Mouse (Mus musculus) heart, adult 2 months (tissue): ENCODE results near the gene Krtap5-1.
"Not testable (repeated sequence)": the region's sequence is repeated elsewhere in the genome, so short reads cannot be mapped to it uniquely, and the experiment has no call there.

Experiments
- CTCF ChIP-seq: fragments of 200-600 bp; IDR thresholded peaks from 2 replicates; pipeline ENCODE4 v1.8.1; 2022; ENCODE audit warnings: antibody characterized with exemption, mild to moderate bottlenecking, moderate library complexity
- EP300 ChIP-seq: fragments of 200-500 bp; IDR thresholded peaks from 2 replicates; pipeline ENCODE4 v1.6.1; 2011; ENCODE audit warnings: low read depth, low read length, control low read depth; ENCODE audit not compliant: insufficient read depth
- POLR2A ChIP-seq: fragments of 200-500 bp; IDR thresholded peaks from 2 replicates; pipeline ENCODE4 v1.6.1; 2011; ENCODE audit warnings: mild to moderate bottlenecking, low read depth, low read length, control low read depth; ENCODE audit not compliant: insufficient read depth

- TF ChIP-seq CTCF = peak; percentile 68
- not testable (repeated sequence) for TF ChIP-seq POLR2A, EP300
These were observed 18.7 kb downstream of the Krtap5-1 start for GRCm38 (mm10) chr7:142278183-142278582.
